Mouse (Mus musculus): Measurements from ENCODE around the gene Myo1h. TPM values are rescaled to one million over a fixed set of nuclear protein-coding genes. Genes with fewer than 3 reads are reported as not detected.

Gene Myo1h
- 0.59 and 0.96 TPM in 2 replicates for polyA plus RNA-seq (2014; fragmentation: Nextera tagmentation; extraction: Ambion mirVana)

DNA sequence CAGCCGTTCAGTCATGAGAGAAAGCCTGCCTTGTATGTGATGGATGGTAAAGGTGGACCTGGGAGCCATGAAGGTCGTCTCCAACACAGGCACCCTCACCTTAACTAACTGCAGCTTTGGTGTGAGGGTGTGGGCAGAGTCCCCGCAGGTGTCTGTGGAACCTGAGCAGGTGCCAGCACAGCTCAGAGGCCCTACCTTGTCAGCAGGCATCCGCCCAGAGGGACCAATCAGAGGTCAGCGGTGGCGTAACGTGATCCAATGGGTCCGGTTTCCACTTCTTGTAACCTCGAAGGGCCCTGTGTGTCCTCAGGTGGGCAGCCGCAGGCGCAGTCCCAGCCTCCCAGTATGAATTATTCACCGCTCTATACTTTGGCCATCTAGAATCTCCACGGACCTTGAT is at the start of gene Myo1h:
Myo1h (plus strand) TSS at position 293 of the 400 bp plus-strand sequence.
- H3K4me1 ChIP-seq (replicated peaks; ENCODE audit: control insufficient read depth, insufficient read depth, low read length), result no peaks in the 10 kb centered on the region; the same call in 1 of the 2 replicates
- WGBS, result 47% methylated on average over 13 of the region's 13 CpGs
- H3K4me2 ChIP-seq (replicated peaks; ENCODE audit: low read depth, low read length), result no peak within 1 kb of the TSS
- DNase-seq (ENCODE audit: low spot score), result no peak
- H3K27me3 ChIP-seq (ENCODE audit: control insufficient read depth, insufficient read depth, low read length), result peaks cover 33% of the 10 kb centered on the region
- no peak for ATAC-seq (ENCODE audit: low FRiP score)
- H3K36me3 ChIP-seq (ENCODE audit: control insufficient read depth, insufficient read depth, low read length), result no peaks in the 10 kb centered on the region
- no peak within 1 kb of the TSS for H3K9ac ChIP-seq (ENCODE audit: low read depth, low read length)
- H3K4me3 ChIP-seq (ENCODE audit: low read depth, low read length), result no peak within 1 kb of the TSS
- no peak within 1 kb of the TSS for H3K27ac ChIP-seq (ENCODE audit: low read depth, low read length)
- H3K9me3 ChIP-seq (ENCODE audit: control insufficient read depth, low read length), result no peaks in the 10 kb centered on the region

- 54% methylated on average over 14 of the region's 14 CpGs for WGBS
- Histone ChIP-seq H3K4me1 (replicated peaks; ENCODE audit: control insufficient read depth, insufficient read depth, low read length) (no peaks in the 10 kb centered on the region), H3K4me3 (ENCODE audit: low read depth, low read length) (no peak overlapping the region), H3K4me2 (replicated peaks; ENCODE audit: low read depth, low read length) (no peak overlapping the region), H3K27ac (ENCODE audit: low read depth, low read length) (no peak overlapping the region), H3K9ac (ENCODE audit: low read depth, low read length) (no peak overlapping the region), H3K9me3 (ENCODE audit: control insufficient read depth, low read length) (no peaks in the 10 kb centered on the region), H3K36me3 (ENCODE audit: control insufficient read depth, insufficient read depth, low read length) (no peaks in the 10 kb centered on the region), H3K27me3 (ENCODE audit: control insufficient read depth, insufficient read depth, low read length) (no peaks in the 10 kb centered on the region)
- ATAC-seq (ENCODE audit: low FRiP score) (no peak), DNase-seq (ENCODE audit: low spot score) (no peak)
These were observed 49.2 kb upstream of the Myo1h start for GRCm38 (mm10) chr5:114239737-114240136.

DNA sequence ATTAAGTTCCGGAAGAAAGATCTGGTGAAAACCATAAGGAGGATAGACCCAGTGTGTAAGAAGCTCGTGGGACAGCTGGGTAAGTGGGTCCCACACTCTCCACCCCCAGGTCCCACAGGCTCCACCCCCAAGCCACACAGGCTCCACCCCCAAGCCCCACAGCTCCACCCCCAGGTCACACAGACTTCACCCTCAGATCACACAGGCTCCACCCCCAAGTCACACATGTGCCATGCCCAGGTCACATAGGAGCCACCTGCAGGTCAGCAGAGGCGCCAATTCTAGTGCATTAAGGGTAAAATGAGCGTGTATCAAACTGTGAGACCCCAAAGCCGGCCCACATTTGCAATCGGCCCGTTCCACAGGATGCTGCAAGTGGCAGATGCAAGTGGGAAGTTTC is 42.5 kb upstream of the Myo1h start:
- WGBS, result 75% methylated on average over 7 of the region's 7 CpGs
- H3K27ac ChIP-seq (ENCODE audit: low read depth, low read length), result no peak overlapping the region
- no peak overlapping the region for H3K4me3 ChIP-seq (ENCODE audit: low read depth, low read length)
- H3K9me3 ChIP-seq (ENCODE audit: control insufficient read depth, low read length), result no peaks in the 10 kb centered on the region
- no peak for DNase-seq (ENCODE audit: low spot score)
- H3K27me3 ChIP-seq (ENCODE audit: control insufficient read depth, insufficient read depth, low read length), result peaks cover 2% of the 10 kb centered on the region; the same call in 1 of the 2 replicates
- H3K9ac ChIP-seq (ENCODE audit: low read depth, low read length), result no peak overlapping the region
- no peak for ATAC-seq (ENCODE audit: low FRiP score)
- peaks cover 2% of the 10 kb centered on the region; the same call in 1 of the 2 replicates for H3K4me1 ChIP-seq (replicated peaks; ENCODE audit: control insufficient read depth, insufficient read depth, low read length)
- H3K4me2 ChIP-seq (replicated peaks; ENCODE audit: low read depth, low read length), result no peak overlapping the region
- no peaks in the 10 kb centered on the region for H3K36me3 ChIP-seq (ENCODE audit: control insufficient read depth, insufficient read depth, low read length)

DNA sequence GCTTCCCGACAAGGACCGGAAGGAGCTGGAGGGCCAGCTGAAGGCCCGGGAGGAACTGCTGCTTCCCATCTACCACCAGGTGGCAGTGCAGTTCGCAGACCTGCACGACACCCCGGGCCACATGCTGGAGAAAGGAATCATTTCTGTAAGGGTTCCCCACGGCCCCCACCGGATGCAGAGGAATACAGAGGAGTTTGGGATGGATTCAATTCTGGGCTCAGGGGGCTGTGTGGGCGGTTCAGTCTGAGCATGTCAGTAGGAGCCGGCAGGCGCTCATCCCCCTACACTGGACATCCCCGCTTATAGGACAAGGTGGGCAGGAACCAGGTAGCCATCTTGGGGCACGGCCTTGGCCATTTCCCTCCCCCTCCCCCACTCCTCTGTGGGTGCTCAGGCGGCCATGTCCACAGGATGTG is 40.8 kb upstream of the Myo1h start:
- WGBS, result 17% methylated on average over 14 of the region's 14 CpGs
- H3K9me3 ChIP-seq (ENCODE audit: control insufficient read depth, low read length), result no peaks in the 10 kb centered on the region
- H3K27me3 ChIP-seq (ENCODE audit: control insufficient read depth, insufficient read depth, low read length), result peaks cover 2% of the 10 kb centered on the region; the same call in 1 of the 2 replicates
- H3K36me3 ChIP-seq (ENCODE audit: control insufficient read depth, insufficient read depth, low read length), result no peaks in the 10 kb centered on the region
- peak overlapping the region; percentile 23; the same call in 1 of the 2 replicates for H3K4me2 ChIP-seq (replicated peaks; ENCODE audit: low read depth, low read length)
- H3K4me1 ChIP-seq (replicated peaks; ENCODE audit: control insufficient read depth, insufficient read depth, low read length), result peaks cover 2% of the 10 kb centered on the region; the same call in 1 of the 2 replicates
- DNase-seq (ENCODE audit: low spot score) (peak; percentile 90), ATAC-seq (ENCODE audit: low FRiP score) (peak; percentile 43; the same call in 1 of the 2 replicates)
- 0 out of 2 replicates have a peak overlapping the region, but pooled peaks have one; percentile 27 for H3K9ac ChIP-seq (ENCODE audit: low read depth, low read length)
- no peak overlapping the region for H3K27ac ChIP-seq (ENCODE audit: low read depth, low read length)
- no peak overlapping the region for H3K4me3 ChIP-seq (ENCODE audit: low read depth, low read length)

DNA sequence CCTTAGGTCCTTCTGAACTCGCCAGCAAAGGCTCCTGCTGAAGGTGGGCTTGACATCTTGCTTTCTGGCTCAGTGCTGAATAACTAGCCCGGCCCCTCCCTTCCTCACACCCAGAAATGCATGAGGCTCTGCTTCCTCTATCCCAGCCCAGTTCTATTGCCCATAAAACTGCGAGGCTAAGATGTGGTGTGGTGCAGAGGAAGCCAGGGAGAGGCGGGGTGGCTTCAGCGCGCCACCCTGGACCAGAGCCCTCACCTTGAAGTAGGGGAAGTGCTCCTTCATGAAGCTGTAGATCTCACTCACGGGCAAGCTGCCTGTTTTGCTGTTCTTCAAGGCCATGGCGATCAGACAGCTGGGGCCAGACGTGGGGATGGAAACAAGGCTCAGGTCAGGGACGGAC is 29.5 kb upstream of the Myo1h start:
- H3K36me3 ChIP-seq (ENCODE audit: control insufficient read depth, insufficient read depth, low read length), result no peaks in the 10 kb centered on the region
- no peak overlapping the region for H3K27ac ChIP-seq (ENCODE audit: low read depth, low read length)
- no peak overlapping the region for H3K4me2 ChIP-seq (replicated peaks; ENCODE audit: low read depth, low read length)
- H3K27me3 ChIP-seq (ENCODE audit: control insufficient read depth, insufficient read depth, low read length), result no peaks in the 10 kb centered on the region; the same call in none of the 2 replicates
- no peak overlapping the region for H3K4me3 ChIP-seq (ENCODE audit: low read depth, low read length)
- H3K9ac ChIP-seq (ENCODE audit: low read depth, low read length), result no peak overlapping the region
- H3K9me3 ChIP-seq (ENCODE audit: control insufficient read depth, low read length), result no peaks in the 10 kb centered on the region
- DNase-seq (ENCODE audit: low spot score), result no peak
- no peaks in the 10 kb centered on the region; the same call in 1 of the 2 replicates for H3K4me1 ChIP-seq (replicated peaks; ENCODE audit: control insufficient read depth, insufficient read depth, low read length)
- ATAC-seq (ENCODE audit: low FRiP score), result no peak
- 86% methylated on average over 10 of the region's 10 CpGs for WGBS

DNA sequence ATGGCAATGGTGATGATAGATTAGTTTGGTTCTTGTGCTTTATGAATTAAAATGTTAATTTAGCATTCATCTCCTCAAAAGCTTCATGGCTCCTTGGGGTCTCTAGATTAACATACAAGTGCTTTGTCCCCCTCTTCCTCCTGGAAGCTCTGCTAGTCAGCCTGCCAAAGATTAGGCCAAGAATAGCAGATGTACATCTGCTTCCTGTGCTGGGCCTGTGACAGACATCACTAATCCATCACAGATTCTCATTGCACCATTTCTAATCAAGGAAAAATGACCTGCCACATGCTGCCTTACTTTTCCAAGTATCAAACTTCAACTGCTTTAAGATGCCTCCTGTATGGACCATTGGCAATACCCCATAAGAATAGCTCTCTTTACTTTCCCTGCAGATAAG is 27.5 kb upstream of the Myo1h start:
- Histone ChIP-seq H3K4me2 (replicated peaks; ENCODE audit: low read depth, low read length) (no peak overlapping the region), H3K27me3 (ENCODE audit: control insufficient read depth, insufficient read depth, low read length) (peaks cover 6% of the 10 kb centered on the region), H3K4me1 (replicated peaks; ENCODE audit: control insufficient read depth, insufficient read depth, low read length) (no peaks in the 10 kb centered on the region; the same call in 1 of the 2 replicates), H3K4me3 (ENCODE audit: low read depth, low read length) (no peak overlapping the region), H3K27ac (ENCODE audit: low read depth, low read length) (no peak overlapping the region), H3K9me3 (ENCODE audit: control insufficient read depth, low read length) (no peaks in the 10 kb centered on the region), H3K36me3 (ENCODE audit: control insufficient read depth, insufficient read depth, low read length) (no peaks in the 10 kb centered on the region), H3K9ac (ENCODE audit: low read depth, low read length) (no peak overlapping the region)
- ATAC-seq (ENCODE audit: low FRiP score) (no peak), DNase-seq (ENCODE audit: low spot score) (no peak)

DNA sequence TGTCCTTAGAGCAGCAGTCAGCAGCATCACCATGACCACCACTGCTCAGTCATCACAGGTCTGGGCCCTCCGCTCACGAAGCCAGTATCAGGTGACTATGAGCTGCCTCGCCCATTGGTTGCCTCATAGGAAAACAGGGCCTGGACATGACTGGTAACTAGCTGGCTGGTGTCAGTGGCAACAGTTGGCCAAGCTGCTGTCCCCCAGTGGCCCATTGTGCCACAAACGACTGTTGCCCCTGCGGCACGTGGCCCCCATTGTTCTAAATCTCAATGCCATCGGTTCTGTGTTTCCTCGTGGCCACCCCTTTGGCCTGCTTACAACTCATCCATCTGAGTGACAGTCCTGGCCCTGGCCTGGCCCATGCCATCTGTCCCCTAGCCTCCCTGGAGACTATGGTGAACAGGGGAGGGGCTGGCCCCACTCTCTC is 24.9 kb upstream of the Myo1h start:
- Histone ChIP-seq H3K27me3 (ENCODE audit: control insufficient read depth, insufficient read depth, low read length) (peaks cover 17% of the 10 kb centered on the region), H3K27ac (ENCODE audit: low read depth, low read length) (no peak overlapping the region), H3K36me3 (ENCODE audit: control insufficient read depth, insufficient read depth, low read length) (no peaks in the 10 kb centered on the region), H3K4me2 (replicated peaks; ENCODE audit: low read depth, low read length) (no peak overlapping the region), H3K9me3 (ENCODE audit: control insufficient read depth, low read length) (no peaks in the 10 kb centered on the region), H3K4me3 (ENCODE audit: low read depth, low read length) (no peak overlapping the region), H3K9ac (ENCODE audit: low read depth, low read length) (no peak overlapping the region), H3K4me1 (replicated peaks; ENCODE audit: control insufficient read depth, insufficient read depth, low read length) (no peaks in the 10 kb centered on the region)
- DNase-seq (ENCODE audit: low spot score), result peak; percentile 63
- ATAC-seq (ENCODE audit: low FRiP score), result peak; percentile 92
- 39% methylated on average over 8 of the region's 8 CpGs for WGBS

GRCm38 (mm10) chr5:114264791-114265190 is 24.2 kb upstream of the Myo1h start:
- WGBS, result 87% methylated on average over 8 of the region's 8 CpGs

GRCm38 (mm10) chr5:114268646-114269045 is 20.3 kb upstream of the Myo1h start:
- H3K27ac ChIP-seq (ENCODE audit: low read depth, low read length), result no peak overlapping the region
- no peak for ATAC-seq (ENCODE audit: low FRiP score)
- no peak overlapping the region for H3K4me3 ChIP-seq (ENCODE audit: low read depth, low read length)
- no peaks in the 10 kb centered on the region for H3K36me3 ChIP-seq (ENCODE audit: control insufficient read depth, insufficient read depth, low read length)
- H3K9me3 ChIP-seq (ENCODE audit: control insufficient read depth, low read length), result no peaks in the 10 kb centered on the region
- H3K4me2 ChIP-seq (replicated peaks; ENCODE audit: low read depth, low read length), result no peak overlapping the region
- no peak overlapping the region for H3K9ac ChIP-seq (ENCODE audit: low read depth, low read length)
- 49% methylated on average over 7 of the region's 7 CpGs for WGBS
- no peak for DNase-seq (ENCODE audit: low spot score)
- peaks cover 62% of the 10 kb centered on the region for H3K27me3 ChIP-seq (ENCODE audit: control insufficient read depth, insufficient read depth, low read length)
- H3K4me1 ChIP-seq (replicated peaks; ENCODE audit: control insufficient read depth, insufficient read depth, low read length), result no peaks in the 10 kb centered on the region; the same call in 1 of the 2 replicates

More at GRCm38 (mm10) chr5:114264791-114265190, 24.2 kb upstream of the Myo1h start:
- Histone ChIP-seq H3K9ac (ENCODE audit: low read depth, low read length) (no peak overlapping the region), H3K27me3 (ENCODE audit: control insufficient read depth, insufficient read depth, low read length) (peaks cover 24% of the 10 kb centered on the region), H3K36me3 (ENCODE audit: control insufficient read depth, insufficient read depth, low read length) (no peaks in the 10 kb centered on the region), H3K4me1 (replicated peaks; ENCODE audit: control insufficient read depth, insufficient read depth, low read length) (no peaks in the 10 kb centered on the region), H3K4me3 (ENCODE audit: low read depth, low read length) (no peak overlapping the region), H3K27ac (ENCODE audit: low read depth, low read length) (no peak overlapping the region), H3K9me3 (ENCODE audit: control insufficient read depth, low read length) (no peaks in the 10 kb centered on the region), H3K4me2 (replicated peaks; ENCODE audit: low read depth, low read length) (no peak overlapping the region)
- DNase-seq (ENCODE audit: low spot score) (no peak), ATAC-seq (ENCODE audit: low FRiP score) (no peak)
